Mouse (Mus musculus) heart, embryonic 10.5 days (tissue): ENCODE measurements at regions not wholly inside any gene's neighbourhood (a gene's known extent, or its start where the extent isn't known, plus 50 kb on each side); places are given as distances from the start of the nearest gene placed in this dataset.

Experiments
- DNase-seq: peaks from one replicate; pipeline ENCODE4 v3.0.0-alpha.2; 2017; ENCODE audit warnings: low spot score
- H3K27ac ChIP-seq: fragments of 300-500 bp; sonication (generic); 2 replicates; pipeline ENCODE4 v1.5.1; 2016; ENCODE audit warnings: mild to moderate bottlenecking
- H3K27me3 ChIP-seq: fragments of 300-500 bp; sonication (generic); 2 replicates; pipeline ENCODE4 v1.6.1; 2016; ENCODE audit warnings: mild to moderate bottlenecking; ENCODE audit not compliant: poor library complexity, insufficient read depth, severe bottlenecking
- H3K36me3 ChIP-seq: fragments of 300-500 bp; sonication (generic); 2 replicates; pipeline ENCODE4 v1.6.1; 2016; ENCODE audit warnings: mild to moderate bottlenecking, moderate library complexity
- H3K4me1 ChIP-seq: fragments of 300-500 bp; sonication (generic); 2 replicates; pipeline ENCODE4 v1.6.1; 2016; ENCODE audit warnings: mild to moderate bottlenecking
- H3K4me3 ChIP-seq: fragments of 300-500 bp; sonication (generic); 2 replicates; pipeline ENCODE4 v1.5.1; 2016; ENCODE audit warnings: mild to moderate bottlenecking, moderate library complexity
- H3K9me3 ChIP-seq: fragments of 300-500 bp; sonication (generic); 2 replicates; pipeline ENCODE4 v1.6.1; 2016; ENCODE audit warnings: mild to moderate bottlenecking, moderate library complexity
- WGBS: fragments of 180-500 bp; shearing (Covaris S2); methylation state at CpG from one replicate; pipeline ENCODE4 v1.1.7; 2016; 5-methylcytosine and 5-hydroxymethylcytosine counted together

- H3K27me3 ChIP-seq: no peaks in the 10 kb centered on the region
- DNase-seq: no peak
- no peak overlapping the region for H3K27ac ChIP-seq
- no peaks in the 10 kb centered on the region for H3K36me3 ChIP-seq
- no peaks in the 10 kb centered on the region for H3K9me3 ChIP-seq
- H3K4me1 ChIP-seq: no peaks in the 10 kb centered on the region
- WGBS: 88% methylated on average over 6 of the region's 6 CpGs
- H3K4me3 ChIP-seq: no peak overlapping the region
These were observed 2199.5 kb downstream of the 9330182O14Rik start for GRCm38 (mm10) chr15:42333642-42334041.

GRCm38 (mm10) chr15:42346131-42346530 lies 2212.0 kb downstream of the 9330182O14Rik start:
- no peak for DNase-seq
- H3K4me1 ChIP-seq: no peaks in the 10 kb centered on the region
- no peak overlapping the region for H3K4me3 ChIP-seq
- no peaks in the 10 kb centered on the region for H3K36me3 ChIP-seq
- H3K27me3 ChIP-seq: no peaks in the 10 kb centered on the region
- H3K27ac ChIP-seq: no peak overlapping the region
- WGBS: 84% methylated on average over 3 of the region's 3 CpGs
- H3K9me3 ChIP-seq: 0 out of 2 replicates have a peak, but pooled peaks cover 3% of the 10 kb centered on the region

- Histone ChIP-seq H3K9me3 (no peaks in the 10 kb centered on the region), H3K4me1 (no peaks in the 10 kb centered on the region), H3K27ac (no peak overlapping the region), H3K27me3 (no peaks in the 10 kb centered on the region), H3K4me3 (no peak overlapping the region), H3K36me3 (no peaks in the 10 kb centered on the region)
- no peak for DNase-seq
These were observed 2227.7 kb downstream of the 9330182O14Rik start for GRCm38 (mm10) chr15:42361871-42362270.

GRCm38 (mm10) chr15:42364979-42365378 lies 2230.8 kb downstream of the 9330182O14Rik start:
- WGBS: 87% methylated on average over 1 of the region's 1 CpGs

GRCm38 (mm10) chr15:42366796-42367195 lies 2232.6 kb downstream of the 9330182O14Rik start:
- H3K4me3 ChIP-seq: no peak overlapping the region
- no peaks in the 10 kb centered on the region for H3K36me3 ChIP-seq
- DNase-seq: no peak
- no peak overlapping the region for H3K27ac ChIP-seq
- no peaks in the 10 kb centered on the region for H3K4me1 ChIP-seq
- H3K9me3 ChIP-seq: no peaks in the 10 kb centered on the region
- H3K27me3 ChIP-seq: no peaks in the 10 kb centered on the region
- WGBS: 79% methylated on average over 3 of the region's 3 CpGs

More at GRCm38 (mm10) chr15:42364979-42365378, 2230.8 kb downstream of the 9330182O14Rik start:
- no peaks in the 10 kb centered on the region for H3K36me3 ChIP-seq
- DNase-seq: no peak
- no peak overlapping the region for H3K4me3 ChIP-seq
- no peaks in the 10 kb centered on the region for H3K27me3 ChIP-seq
- no peak overlapping the region for H3K27ac ChIP-seq
- no peaks in the 10 kb centered on the region for H3K9me3 ChIP-seq
- no peaks in the 10 kb centered on the region for H3K4me1 ChIP-seq

- Histone ChIP-seq H3K27ac (no peak overlapping the region), H3K27me3 (no peaks in the 10 kb centered on the region), H3K36me3 (no peaks in the 10 kb centered on the region), H3K4me3 (no peak overlapping the region), H3K9me3 (no peaks in the 10 kb centered on the region), H3K4me1 (peaks cover 7% of the 10 kb centered on the region; the same call in 1 of the 2 replicates)
- no peak for DNase-seq
These were observed 2235.4 kb downstream of the 9330182O14Rik start for GRCm38 (mm10) chr15:42369603-42370002.

GRCm38 (mm10) chr15:42370044-42370443 lies 2235.9 kb downstream of the 9330182O14Rik start:
- no peak for DNase-seq
- 76% methylated on average over 1 of the region's 1 CpGs for WGBS
- no peak overlapping the region for H3K4me3 ChIP-seq
- no peak overlapping the region for H3K27ac ChIP-seq
- no peaks in the 10 kb centered on the region for H3K9me3 ChIP-seq
- H3K4me1 ChIP-seq: peaks cover 7% of the 10 kb centered on the region; the same call in 1 of the 2 replicates
- H3K36me3 ChIP-seq: no peaks in the 10 kb centered on the region
- no peaks in the 10 kb centered on the region for H3K27me3 ChIP-seq

GRCm38 (mm10) chr15:42372704-42373286 lies 2238.6 kb downstream of the 9330182O14Rik start:
- no peaks in the 10 kb centered on the region for H3K36me3 ChIP-seq
- no peak overlapping the region for H3K4me3 ChIP-seq
- peaks cover 7% of the 10 kb centered on the region; the same call in 1 of the 2 replicates for H3K4me1 ChIP-seq
- H3K27ac ChIP-seq: no peak overlapping the region
- no peaks in the 10 kb centered on the region for H3K9me3 ChIP-seq
- no peaks in the 10 kb centered on the region for H3K27me3 ChIP-seq
- 90% methylated on average over 2 of the region's 2 CpGs for WGBS
- no peak for DNase-seq
